8 mouse cellular contexts compared by ENCODE assay signal in genomic region chr9:55025534-55026274, GRCm38 (mm10). TPM values are rescaled to one million over a fixed set of nuclear protein-coding genes. Genes with fewer than 3 reads are reported as not detected.
DNase-seq lines count a peak whose midpoint lies in the region; ATAC-seq and TF ChIP-seq lines count a peak whose summit lies in the region.

No protein-coding gene starts in this region.

- H3K4me3 ChIP-seq in lung, embryonic 14.5 days (ENCODE audit: low read depth, low read length), result peak overlapping the region; percentile 27; the same call in 1 of the 2 replicates
- peak overlapping the region; percentile 53 for H3K4me3 ChIP-seq in forebrain, embryonic 13.5 days
- peak overlapping the region; percentile 42 for H3K4me3 ChIP-seq in limb, embryonic 12.5 days (replicated peaks)
- peak overlapping the region; percentile 22 for H3K4me3 ChIP-seq in stomach, embryonic 14.5 days (ENCODE audit: low read depth, low read length)

- WGBS in lung, embryonic 14.5 days, result 9% methylated on average over 38 of the region's 38 CpGs
- 7% methylated on average over 38 of the region's 38 CpGs for WGBS in forebrain, embryonic 13.5 days
- 10% methylated on average over 38 of the region's 38 CpGs for WGBS in limb, embryonic 12.5 days
- 8% methylated on average over 38 of the region's 38 CpGs for WGBS in stomach, embryonic 14.5 days

- H3K36me3 ChIP-seq in lung, embryonic 14.5 days (ENCODE audit: insufficient read depth), result no peaks in the 10 kb centered on the region
- no peaks in the 10 kb centered on the region for H3K36me3 ChIP-seq in forebrain, embryonic 13.5 days (ENCODE audit: poor library complexity, severe bottlenecking)
- H3K36me3 ChIP-seq in limb, embryonic 12.5 days, result no peaks in the 10 kb centered on the region
- no peaks in the 10 kb centered on the region for H3K36me3 ChIP-seq in stomach, embryonic 14.5 days (ENCODE audit: control insufficient read depth, insufficient read depth, low read length)

- no peak overlapping the region for H3K9ac ChIP-seq in lung, embryonic 14.5 days
- H3K9ac ChIP-seq in forebrain, embryonic 13.5 days, result peak overlapping the region; percentile 71
- H3K9ac ChIP-seq in limb, embryonic 12.5 days (replicated peaks), result no peak overlapping the region; the same call in 1 of the 2 replicates
- no peak overlapping the region for H3K9ac ChIP-seq in stomach, embryonic 14.5 days (replicated peaks; ENCODE audit: low read depth, low read length)

- no peaks in the 10 kb centered on the region for H3K9me3 ChIP-seq in lung, embryonic 14.5 days (ENCODE audit: low read depth, low read length)
- H3K9me3 ChIP-seq in forebrain, embryonic 13.5 days (replicated peaks), result no peaks in the 10 kb centered on the region
- no peaks in the 10 kb centered on the region for H3K9me3 ChIP-seq in limb, embryonic 12.5 days
- H3K9me3 ChIP-seq in stomach, embryonic 14.5 days (ENCODE audit: control insufficient read depth, low read depth, low read length), result no peaks in the 10 kb centered on the region

- TF ChIP-seq CTCF in lung, embryonic 14.5 days (IDR thresholded peaks at IDR 0.05; ENCODE audit: low read depth), result no peak

- H3K4me1 ChIP-seq in lung, embryonic 14.5 days (ENCODE audit: insufficient read depth), result no peaks in the 10 kb centered on the region
- H3K4me1 ChIP-seq in forebrain, embryonic 13.5 days, result peaks cover 17% of the 10 kb centered on the region
- peaks cover 14% of the 10 kb centered on the region for H3K4me1 ChIP-seq in limb, embryonic 12.5 days (replicated peaks)
- H3K4me1 ChIP-seq in stomach, embryonic 14.5 days (ENCODE audit: control insufficient read depth, insufficient read depth, low read length), result no peaks in the 10 kb centered on the region; the same call in 1 of the 2 replicates

- peak; percentile 24; the same call in 1 of the 2 replicates for ATAC-seq in lung, embryonic 14.5 days (ENCODE audit: insufficient read depth)
- ATAC-seq in forebrain, embryonic 13.5 days, result peak; percentile 44
- 0 out of 2 replicates have a peak, but pooled peaks have one; percentile 32 for ATAC-seq in limb, embryonic 12.5 days (ENCODE audit: insufficient number of reproducible peaks, insufficient read depth, low FRiP score, low TSS enrichment, low read depth)
- peak; percentile 38; the same call in 1 of the 2 replicates for ATAC-seq in stomach, embryonic 14.5 days (ENCODE audit: insufficient number of reproducible peaks, insufficient read depth, low FRiP score, low read depth)

- H3K4me2 ChIP-seq in lung, embryonic 14.5 days, result peak overlapping the region; percentile 48
- peak overlapping the region; percentile 88 for H3K4me2 ChIP-seq in forebrain, embryonic 13.5 days
- H3K4me2 ChIP-seq in limb, embryonic 12.5 days, result peak overlapping the region; percentile 75
- H3K4me2 ChIP-seq in stomach, embryonic 14.5 days (replicated peaks; ENCODE audit: low read depth, low read length), result peak overlapping the region; percentile 41

- no peak overlapping the region for H3K27ac ChIP-seq in lung, embryonic 14.5 days (ENCODE audit: low read depth)
- H3K27ac ChIP-seq in forebrain, embryonic 13.5 days, result no peak overlapping the region
- no peak overlapping the region for H3K27ac ChIP-seq in limb, embryonic 12.5 days
- H3K27ac ChIP-seq in stomach, embryonic 14.5 days (ENCODE audit: low read length), result no peak overlapping the region

- no peak for DNase-seq in lung, embryonic 14.5 days
- DNase-seq in lung, postnatal 14 days, result no peak
- DNase-seq in cerebellum, adult 9-10 months, result no peak
- no peak for DNase-seq in right cerebral cortex, postnatal 36 days (ENCODE audit: low spot score in 2 of 2)
- DNase-seq in lung, postnatal 4 days, result no peak

- H3K27me3 ChIP-seq in lung, embryonic 14.5 days (ENCODE audit: insufficient read depth, low read length), result peaks cover 37% of the 10 kb centered on the region
- peaks cover 45% of the 10 kb centered on the region for H3K27me3 ChIP-seq in forebrain, embryonic 13.5 days
- peaks cover 61% of the 10 kb centered on the region for H3K27me3 ChIP-seq in limb, embryonic 12.5 days
- peaks cover 16% of the 10 kb centered on the region for H3K27me3 ChIP-seq in stomach, embryonic 14.5 days (ENCODE audit: control insufficient read depth, insufficient read depth, low read length)

RNA-seq across cellular contexts. Expression of gene Chrna3, which starts 0.7 kb away (rescaled TPM):
- 0.16 and 0.37 TPM in 2 replicates for polyA plus RNA-seq in lung, embryonic 14.5 days (2014; fragmentation: Nextera tagmentation; extraction: Ambion mirVana)
- 4.5 and 5.6 TPM in 2 replicates for polyA plus RNA-seq in forebrain, embryonic 13.5 days (2015; fragmentation: Nextera tagmentation; extraction: Ambion mirVana)
- 0.08 TPM in 1 of 2 replicates, not detected in the other for polyA plus RNA-seq in limb, embryonic 12.5 days (2016; fragmentation: Nextera tagmentation; extraction: Ambion mirVana)
- 13.4 TPM in 2 replicates for polyA plus RNA-seq in stomach, embryonic 14.5 days (2014; fragmentation: Nextera tagmentation; extraction: Ambion mirVana)

RNA-seq across cellular contexts. Expression of gene Chrnb4, which starts 22.9 kb away (rescaled TPM):
- 0.04 TPM in 1 of 2 replicates, not detected in the other for polyA plus RNA-seq in lung, embryonic 14.5 days (2014; fragmentation: Nextera tagmentation; extraction: Ambion mirVana)
- polyA plus RNA-seq in forebrain, embryonic 13.5 days (2015; fragmentation: Nextera tagmentation; extraction: Ambion mirVana), result 0.35 and 0.62 TPM in 2 replicates
- polyA plus RNA-seq in limb, embryonic 12.5 days (2016; fragmentation: Nextera tagmentation; extraction: Ambion mirVana), result 0.13 TPM in 1 of 2 replicates, not detected in the other
- polyA plus RNA-seq in stomach, embryonic 14.5 days (2014; fragmentation: Nextera tagmentation; extraction: Ambion mirVana), result 6.0 and 7.6 TPM in 2 replicates

RNA-seq across cellular contexts. Expression of gene Chrna5, which starts 45.0 kb away (rescaled TPM):
- 0.21 and 0.39 TPM in 2 replicates for polyA plus RNA-seq in lung, embryonic 14.5 days (2014; fragmentation: Nextera tagmentation; extraction: Ambion mirVana)
- polyA plus RNA-seq in forebrain, embryonic 13.5 days (2015; fragmentation: Nextera tagmentation; extraction: Ambion mirVana), result 0.31 and 0.74 TPM in 2 replicates
- polyA plus RNA-seq in limb, embryonic 12.5 days (2016; fragmentation: Nextera tagmentation; extraction: Ambion mirVana), result 0.96 and 1.1 TPM in 2 replicates
- polyA plus RNA-seq in stomach, embryonic 14.5 days (2014; fragmentation: Nextera tagmentation; extraction: Ambion mirVana), result 2.9 and 4.4 TPM in 2 replicates
